Comparison of ENCODE assay signal across 8 mouse cellular contexts in genomic region chr1:157449981-157450636, GRCm38 (mm10). TPM values are rescaled to one million over a fixed set of nuclear protein-coding genes. Genes with fewer than 3 reads are reported as not detected.
A peak's percentile ranks its signal among the peaks of the same experiment; 100 is the strongest.
DNase-seq lines count a peak whose midpoint lies in the region; ATAC-seq and TF ChIP-seq lines count a peak whose summit lies in the region.

No protein-coding gene starts in this region.

- no peaks in the 10 kb centered on the region for H3K9me3 ChIP-seq in forebrain, embryonic 14.5 days (replicated peaks; ENCODE audit: control insufficient read depth, low read length)
- H3K9me3 ChIP-seq in hindbrain, embryonic 13.5 days, result no peaks in the 10 kb centered on the region
- H3K9me3 ChIP-seq in midbrain, postnatal 0 days (ENCODE audit: low read length), result no peaks in the 10 kb centered on the region

- intact Hi-C loops in left cerebral cortex, postnatal 36 days (cut with DNase I), result loop anchor here (5.0 kb wide), 1 partner anchor 153 kb away; no protein-coding TSS in a partner anchor

- peak overlapping the region; percentile 25; the same call in 1 of the 2 replicates for H3K9ac ChIP-seq in forebrain, embryonic 14.5 days (ENCODE audit: low read length)
- peak overlapping the region; percentile 15; the same call in 1 of the 2 replicates for H3K9ac ChIP-seq in hindbrain, embryonic 13.5 days
- H3K9ac ChIP-seq in midbrain, postnatal 0 days (replicated peaks; ENCODE audit: low read length, poor library complexity, severe bottlenecking), result 0 out of 2 replicates have a peak overlapping the region, but pooled peaks have one; percentile 33

- H3K4me1 ChIP-seq in forebrain, embryonic 14.5 days (ENCODE audit: control insufficient read depth, insufficient read depth, low read length), result peaks cover 28% of the 10 kb centered on the region
- peaks cover 39% of the 10 kb centered on the region for H3K4me1 ChIP-seq in hindbrain, embryonic 13.5 days (replicated peaks)
- 0 out of 2 replicates have a peak, but pooled peaks cover 6% of the 10 kb centered on the region for H3K4me1 ChIP-seq in midbrain, postnatal 0 days (ENCODE audit: insufficient read depth, low read length)

- TF ChIP-seq CTCF in midbrain, postnatal 0 days (IDR thresholded peaks at IDR 0.05), result no peak

- peak; percentile 12 for DNase-seq in adrenal gland, postnatal 25 days
- DNase-seq in forebrain, embryonic 14.5 days (ENCODE audit: low spot score), result peak; percentile 50
- DNase-seq in liver, result peak; percentile 42
- DNase-seq in midbrain, postnatal 0 days (ENCODE audit: low spot score), result no peak
- DNase-seq in left cerebral cortex, postnatal 36 days (ENCODE audit: low spot score in 2 of 2), result no peak
- no peak for DNase-seq in urinary bladder, adult 2 months (ENCODE audit: low spot score)
- DNase-seq in layer of hippocampus, adult 9-11 months, result no peak

- H3K36me3 ChIP-seq in forebrain, embryonic 14.5 days (ENCODE audit: control insufficient read depth, insufficient read depth, low read length), result no peaks in the 10 kb centered on the region
- no peaks in the 10 kb centered on the region for H3K36me3 ChIP-seq in hindbrain, embryonic 13.5 days
- H3K36me3 ChIP-seq in midbrain, postnatal 0 days (ENCODE audit: insufficient read depth, low read length), result no peaks in the 10 kb centered on the region

- ATAC-seq in forebrain, embryonic 14.5 days, result no peak
- ATAC-seq in hindbrain, embryonic 13.5 days (ENCODE audit: low FRiP score), result no peak
- no peak for ATAC-seq in midbrain, postnatal 0 days (ENCODE audit: low FRiP score)

- peak overlapping the region; percentile 40 for H3K4me2 ChIP-seq in forebrain, embryonic 14.5 days (ENCODE audit: low read length)
- peak overlapping the region; percentile 48 for H3K4me2 ChIP-seq in hindbrain, embryonic 13.5 days
- peak overlapping the region; percentile 45 for H3K4me2 ChIP-seq in midbrain, postnatal 0 days (ENCODE audit: low read depth, low read length, poor library complexity, severe bottlenecking)

- H3K27ac ChIP-seq in forebrain, embryonic 14.5 days (ENCODE audit: low read depth, low read length), result no peak overlapping the region
- no peak overlapping the region for H3K27ac ChIP-seq in hindbrain, embryonic 13.5 days
- no peak overlapping the region for H3K27ac ChIP-seq in midbrain, postnatal 0 days (ENCODE audit: low read depth, low read length)

- peak overlapping the region; percentile 11 for H3K4me3 ChIP-seq in forebrain, embryonic 14.5 days (ENCODE audit: low read depth, low read length)
- peak overlapping the region; percentile 23 for H3K4me3 ChIP-seq in hindbrain, embryonic 13.5 days
- peak overlapping the region; percentile 27 for H3K4me3 ChIP-seq in midbrain, postnatal 0 days (ENCODE audit: low read depth, low read length)

- WGBS in forebrain, embryonic 14.5 days, result 11% methylated on average over 21 of the region's 21 CpGs
- WGBS in hindbrain, embryonic 13.5 days, result 12% methylated on average over 21 of the region's 21 CpGs
- 7% methylated on average over 21 of the region's 21 CpGs for WGBS in midbrain, postnatal 0 days

- 0 out of 2 replicates have a peak, but pooled peaks cover 3% of the 10 kb centered on the region for H3K27me3 ChIP-seq in forebrain, embryonic 14.5 days (replicated peaks; ENCODE audit: control insufficient read depth, insufficient read depth, low read length)
- H3K27me3 ChIP-seq in hindbrain, embryonic 13.5 days, result peaks cover 16% of the 10 kb centered on the region
- no peaks in the 10 kb centered on the region for H3K27me3 ChIP-seq in midbrain, postnatal 0 days (ENCODE audit: insufficient read depth, low read length)

RNA-seq across cellular contexts. Expression of gene Cryzl2, which starts 8.3 kb away (rescaled TPM):
- 45.7 and 60.0 TPM in 2 replicates for total RNA-seq in adrenal gland, postnatal 25 days (2021)
- 7.1 and 8.1 TPM in 2 replicates for polyA plus RNA-seq in forebrain, embryonic 14.5 days (2014; fragmentation: Nextera tagmentation; extraction: Ambion mirVana)
- 6.8 and 8.8 TPM in 2 replicates for polyA plus RNA-seq in hindbrain, embryonic 13.5 days (2015; fragmentation: Nextera tagmentation; extraction: Ambion mirVana)
- 9.4 and 10.1 TPM in 2 replicates for total RNA-seq in midbrain, postnatal 0 days (2014; rRNA removed)
- polyA plus RNA-seq in midbrain, postnatal 0 days (2015; fragmentation: Nextera tagmentation; extraction: Ambion mirVana), result 8.6 and 9.0 TPM in 2 replicates
- 1 to 10 TPM; 4.8 TPM for total RNA-seq in left cerebral cortex, postnatal 36 days (2021)
- 27.7 and 29.0 TPM in 2 replicates for polyA plus RNA-seq in urinary bladder, adult 2 months (2012; rRNA removed)

RNA-seq across cellular contexts. Expression of gene Rasal2, which starts 37.7 kb away (rescaled TPM):
- total RNA-seq in adrenal gland, postnatal 25 days (2021), result 14.5 and 16.9 TPM in 2 replicates
- polyA plus RNA-seq in forebrain, embryonic 14.5 days (2014; fragmentation: Nextera tagmentation; extraction: Ambion mirVana), result 30.7 and 32.5 TPM in 2 replicates
- polyA plus RNA-seq in hindbrain, embryonic 13.5 days (2015; fragmentation: Nextera tagmentation; extraction: Ambion mirVana), result 45.1 and 47.0 TPM in 2 replicates
- total RNA-seq in midbrain, postnatal 0 days (2014; rRNA removed), result 41.2 and 60.5 TPM in 2 replicates
- polyA plus RNA-seq in midbrain, postnatal 0 days (2015; fragmentation: Nextera tagmentation; extraction: Ambion mirVana), result 34.8 and 36.3 TPM in 2 replicates
- 10 to 100 TPM; 80.9 to 99.1 TPM for total RNA-seq in left cerebral cortex, postnatal 36 days (2021)
- polyA plus RNA-seq in urinary bladder, adult 2 months (2012; rRNA removed), result 6.1 and 8.6 TPM in 2 replicates

RNA-seq across cellular contexts. Expression of gene Sec16b, which starts 56.4 kb away (rescaled TPM):
- 0.58 and 1.9 TPM in 2 replicates for total RNA-seq in adrenal gland, postnatal 25 days (2021)
- 0.53 and 0.64 TPM in 2 replicates for polyA plus RNA-seq in forebrain, embryonic 14.5 days (2014; fragmentation: Nextera tagmentation; extraction: Ambion mirVana)
- 0.31 and 0.35 TPM in 2 replicates for polyA plus RNA-seq in hindbrain, embryonic 13.5 days (2015; fragmentation: Nextera tagmentation; extraction: Ambion mirVana)
- total RNA-seq in midbrain, postnatal 0 days (2014; rRNA removed), result 0.33 and 0.49 TPM in 2 replicates
- polyA plus RNA-seq in midbrain, postnatal 0 days (2015; fragmentation: Nextera tagmentation; extraction: Ambion mirVana), result 0.30 and 0.39 TPM in 2 replicates
- 1 to 10 TPM; 1.1 to 1.3 TPM for total RNA-seq in left cerebral cortex, postnatal 36 days (2021)
- 7.1 and 9.2 TPM in 2 replicates for polyA plus RNA-seq in urinary bladder, adult 2 months (2012; rRNA removed)

Comparison
In these comparisons a context has a peak if more than half of its experiments do, and no peak if none do; other contexts are left out.
1. DNase-seq: peak in adrenal gland, postnatal 25 days (single experiment), forebrain, embryonic 14.5 days (single experiment) and liver (single experiment); none in midbrain, postnatal 0 days (single experiment), left cerebral cortex, postnatal 36 days (0 of 2), urinary bladder, adult 2 months (single experiment) and layer of hippocampus, adult 9-11 months (single experiment).
2. Peak in every context shown above with its lines, with median percentiles within 50 percentile points of each other: H3K4me2 ChIP-seq, H3K4me3 ChIP-seq and H3K9ac ChIP-seq.